Mouse (Mus musculus) frontal cortex, postnatal 25 days (tissue): ENCODE measurements around the gene Pzp.

Experiments used
- DNase-seq, 2 experiments: peaks; one replicate each; pipeline ENCODE4 v3.0.0; 2022; ENCODE audit warnings: low spot score in 2 of 2

Pzp gene

DNA sequence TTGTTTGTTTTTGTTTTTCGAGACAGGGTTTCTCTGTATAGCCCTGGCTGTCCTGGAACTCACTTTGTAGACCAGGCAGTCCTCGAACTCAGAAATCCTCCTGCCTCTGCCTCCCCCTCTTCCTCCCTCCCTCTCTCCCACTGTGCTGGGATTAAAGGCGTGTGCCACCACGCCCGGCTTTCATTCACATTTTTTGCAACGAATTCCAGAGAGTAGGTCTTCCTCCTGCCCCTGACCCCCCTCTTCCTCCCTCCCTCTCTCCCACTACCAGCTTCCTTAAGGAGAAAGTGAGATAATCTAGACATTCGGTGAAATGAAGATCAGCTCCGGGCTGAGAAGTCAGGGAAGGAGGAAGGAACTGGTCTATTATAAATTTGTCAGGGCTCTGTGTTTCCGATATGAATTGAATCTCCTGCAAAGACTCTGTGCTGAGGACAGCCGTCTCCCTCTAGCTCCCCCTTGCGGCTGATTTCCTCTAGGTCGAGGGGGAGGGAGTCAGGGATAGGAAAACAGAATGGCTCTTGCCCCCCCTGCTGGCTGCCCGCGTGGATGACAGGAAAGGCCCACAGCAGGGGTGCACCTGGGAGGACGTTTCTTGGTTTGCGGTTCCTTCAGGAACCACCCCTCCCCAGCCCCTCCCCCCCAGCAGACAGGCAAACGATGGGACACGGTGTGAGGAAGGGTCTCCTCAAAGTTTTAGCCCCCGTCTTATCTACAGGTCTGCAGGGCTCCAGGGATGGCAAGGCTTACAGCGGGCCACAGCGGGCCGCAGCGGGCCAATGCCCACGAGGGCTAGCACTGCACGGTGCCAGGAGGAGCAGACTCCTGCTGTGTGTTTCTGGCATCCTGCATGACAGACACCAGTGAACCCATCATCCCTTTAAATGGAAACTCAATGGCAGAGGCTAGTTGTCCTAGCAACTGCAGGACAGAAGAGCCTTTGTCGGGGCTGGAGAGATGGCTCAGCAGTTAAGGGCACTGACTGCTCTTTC lies 46.8 kb downstream of the Pzp start:
- DNase-seq = peak; percentile 95 to 97

DNA sequence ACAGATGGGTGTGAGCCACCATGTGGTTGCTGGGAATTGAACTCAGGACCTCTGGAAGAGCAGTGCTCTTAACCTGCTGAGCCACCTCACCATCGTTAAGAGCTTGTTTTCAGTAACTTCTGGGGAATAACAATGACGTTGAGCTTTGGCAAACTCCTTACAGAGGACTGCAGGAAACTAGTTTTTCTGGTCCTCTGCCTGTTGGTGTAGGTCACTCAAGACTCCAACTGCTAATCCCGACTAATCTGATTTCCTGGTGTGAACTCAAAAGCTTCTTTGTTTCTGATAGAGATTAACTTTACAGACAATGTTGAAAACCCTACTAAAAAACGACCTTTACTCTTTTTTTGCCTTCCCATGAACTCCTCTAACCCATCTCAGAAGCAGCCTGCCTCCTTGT lies 49.0 kb downstream of the Pzp start:
- no peak for DNase-seq

DNA sequence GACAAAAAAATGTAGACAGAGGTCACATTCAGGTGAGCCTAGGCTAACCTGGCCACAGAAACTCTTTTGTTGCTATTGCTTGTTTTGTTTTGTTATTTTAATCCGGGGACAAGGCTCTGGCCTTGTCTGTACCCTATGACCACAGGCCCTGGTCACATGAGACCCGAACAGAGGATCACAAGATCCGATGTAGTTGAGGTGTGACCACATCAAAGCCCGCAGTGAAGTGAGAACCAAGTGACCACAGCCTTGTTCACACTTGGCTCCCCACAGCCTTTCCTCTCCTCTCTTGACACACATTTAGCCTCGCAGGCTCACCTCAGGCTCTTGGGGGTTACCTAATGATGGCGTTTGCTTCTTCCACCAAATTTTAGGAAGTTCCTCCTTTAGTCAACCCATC lies 52.4 kb downstream of the Pzp start:
- DNase-seq = no peak

DNA sequence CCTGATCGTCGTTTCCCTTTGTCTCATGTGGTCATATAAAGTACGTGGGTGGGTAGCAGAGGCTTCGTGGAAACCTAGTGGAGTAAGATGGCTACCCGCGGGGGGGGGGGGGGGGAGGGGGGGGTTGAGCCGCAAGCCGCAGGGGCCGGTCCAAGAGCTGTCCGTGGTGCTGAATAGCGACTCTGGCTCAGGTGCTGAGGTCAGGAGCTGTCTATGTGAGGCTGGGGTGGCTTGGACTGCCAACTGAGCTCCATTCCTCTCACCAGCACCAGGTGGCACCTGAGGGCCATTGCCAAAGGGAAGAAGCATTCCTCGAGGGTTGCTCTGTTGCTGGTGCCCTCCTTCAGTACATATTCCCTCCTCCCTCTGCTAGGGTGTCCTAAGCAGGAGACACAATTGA lies 57.1 kb downstream of the Pzp start:
- DNase-seq = no peak

DNA sequence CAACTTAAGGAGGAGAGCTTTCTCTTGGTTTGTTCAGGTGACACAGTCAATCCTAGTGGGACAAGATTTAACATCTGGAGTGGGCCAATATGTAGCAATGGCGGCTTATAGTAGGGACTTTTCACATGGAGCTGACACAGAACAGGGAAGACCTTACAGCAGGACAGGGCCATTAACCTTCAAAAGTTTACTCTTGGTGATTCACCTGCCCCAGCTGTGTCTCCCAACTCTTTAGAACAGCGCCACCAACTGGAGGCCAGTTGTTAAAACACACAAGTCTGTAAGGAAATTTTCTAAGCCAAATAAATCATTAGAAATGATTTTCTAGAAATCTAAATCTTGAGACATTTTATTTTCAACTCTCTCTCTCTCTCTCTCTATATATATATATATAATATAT lies 59.2 kb downstream of the Pzp start:
- DNase-seq = no peak

DNA sequence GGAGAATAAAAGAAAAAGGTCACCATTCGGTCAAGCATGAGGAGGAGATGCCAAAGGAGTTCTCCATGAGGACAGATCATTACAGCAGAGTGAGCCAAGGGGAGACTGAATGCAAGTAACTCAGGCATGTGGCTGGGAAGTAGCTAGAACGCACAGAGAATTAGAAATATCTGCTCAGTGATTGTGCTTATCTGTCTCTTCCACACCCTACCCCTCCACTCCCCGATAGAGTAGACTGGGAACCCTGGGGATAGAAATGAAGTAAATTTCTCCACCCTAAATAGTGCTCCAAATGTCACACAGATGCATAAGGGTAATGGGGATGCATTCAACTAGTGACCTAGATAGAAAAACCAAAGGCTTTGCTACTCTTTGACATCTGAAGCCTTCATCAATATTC lies 60.0 kb downstream of the Pzp start:
- no peak for DNase-seq

DNA sequence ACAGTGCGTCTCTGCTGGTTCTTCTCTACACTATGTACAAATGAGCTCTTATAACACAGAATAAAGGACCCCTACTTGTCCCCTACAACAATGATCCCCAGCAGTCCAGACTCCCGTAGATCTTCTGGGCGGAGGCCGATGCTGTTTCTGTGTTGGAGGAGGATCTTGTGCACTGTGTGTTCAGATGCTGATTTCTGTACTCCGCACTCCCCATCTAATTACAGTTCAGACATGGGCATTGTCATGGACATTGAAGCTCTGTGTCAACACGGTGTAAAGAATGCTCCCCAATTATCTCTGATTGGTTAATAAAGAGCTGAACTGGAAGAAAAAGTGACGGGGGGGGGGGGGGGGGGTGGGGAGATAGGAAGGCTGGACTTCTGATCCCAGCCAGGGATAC lies 60.5 kb downstream of the Pzp start:
- DNase-seq = no peak

DNA sequence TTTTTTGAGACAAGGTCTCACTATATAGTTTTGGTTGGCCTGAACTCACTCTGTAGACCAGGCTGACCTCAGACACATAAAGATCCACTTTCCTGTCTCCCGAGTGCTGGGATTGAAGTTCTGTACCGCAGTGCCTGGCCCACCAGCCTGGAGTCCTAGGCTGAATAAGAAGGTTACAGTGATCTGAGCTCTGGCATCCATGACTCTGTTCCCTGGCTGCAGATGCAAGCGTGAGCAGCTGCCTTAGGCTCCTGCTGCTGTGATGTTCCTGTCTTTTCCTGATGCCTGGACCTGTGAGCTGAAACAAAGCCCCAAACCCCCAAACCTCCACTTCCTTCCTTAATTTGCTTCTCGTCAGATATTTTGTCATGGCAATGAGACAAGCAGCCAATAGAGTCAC lies 61.5 kb downstream of the Pzp start:
- DNase-seq = no peak

DNA sequence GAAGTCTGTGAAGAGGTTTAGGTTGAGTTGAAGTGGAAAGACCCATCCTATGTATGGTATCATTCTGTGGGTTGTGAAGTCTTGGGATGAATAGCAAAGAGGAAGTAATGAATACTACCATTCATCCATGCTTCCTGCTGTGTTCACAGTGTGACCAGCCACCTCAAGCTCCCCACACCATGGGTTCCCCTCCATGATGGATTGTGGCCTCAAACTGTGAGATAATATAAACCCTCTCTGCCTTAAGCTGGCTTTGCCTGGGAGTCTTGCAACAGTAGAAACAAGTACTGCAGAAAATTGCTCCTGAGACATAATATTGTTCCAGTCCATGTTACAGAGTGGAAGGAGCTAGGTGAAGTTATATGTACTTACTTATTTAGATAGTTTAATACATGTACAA lies 64.9 kb downstream of the Pzp start:
- no peak for DNase-seq

DNA sequence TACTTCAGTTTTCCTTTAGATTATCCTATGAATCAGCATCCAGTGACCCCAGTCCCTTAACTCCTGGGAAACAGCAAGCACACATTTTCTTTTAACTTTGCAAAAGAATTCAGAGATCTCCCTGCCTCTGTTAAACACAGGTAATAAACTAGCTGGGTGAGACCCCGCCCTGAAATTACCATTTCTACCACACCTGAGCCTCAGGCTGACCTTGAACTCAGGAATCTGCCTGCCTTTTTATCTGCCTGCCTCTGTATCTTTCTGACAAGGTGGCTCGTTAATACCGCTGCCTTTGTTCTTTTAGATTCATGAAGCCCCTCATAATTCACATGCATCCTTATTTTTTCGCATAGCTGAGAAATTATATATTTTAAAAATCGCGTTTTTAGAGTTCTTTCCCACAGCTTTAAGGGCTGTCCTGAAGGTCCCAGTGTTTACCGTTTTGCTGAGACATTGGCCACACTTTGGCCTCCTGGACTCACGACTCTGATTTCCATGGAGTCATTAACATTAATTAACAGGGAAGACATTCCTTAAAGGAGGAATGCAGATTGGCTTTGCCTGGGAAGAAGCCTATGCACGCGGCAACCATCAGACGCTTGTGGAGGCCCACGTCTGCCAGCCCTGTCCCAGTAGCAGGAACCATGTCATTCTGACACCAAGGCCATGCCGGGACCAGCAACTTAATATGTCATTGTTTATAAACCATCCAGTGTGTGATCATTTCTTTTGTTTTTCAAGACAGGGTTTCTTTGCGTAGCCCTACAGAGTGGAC lies 65.6 kb downstream of the Pzp start:
- no peak for DNase-seq

DNA sequence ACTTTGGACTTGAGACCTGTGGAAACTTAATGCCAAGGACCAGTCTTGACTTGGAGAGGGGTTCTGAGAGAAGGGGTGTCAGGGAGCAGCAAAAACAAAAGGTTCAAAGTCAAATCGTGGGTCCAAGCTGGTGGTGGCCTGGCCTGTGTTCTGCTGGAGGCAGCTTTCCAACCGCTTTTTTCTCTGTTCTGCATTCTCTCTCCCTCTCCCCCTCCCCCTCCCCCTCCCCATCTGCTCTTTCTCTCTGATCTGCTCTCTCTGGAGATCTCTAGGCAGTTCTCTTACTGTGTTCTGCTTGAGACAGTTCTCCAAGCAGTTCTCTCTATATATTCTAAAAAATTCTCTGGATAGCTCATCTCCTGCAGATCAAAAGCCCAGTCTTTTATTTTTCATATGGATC lies 66.2 kb downstream of the Pzp start:
- no peak for DNase-seq

DNA sequence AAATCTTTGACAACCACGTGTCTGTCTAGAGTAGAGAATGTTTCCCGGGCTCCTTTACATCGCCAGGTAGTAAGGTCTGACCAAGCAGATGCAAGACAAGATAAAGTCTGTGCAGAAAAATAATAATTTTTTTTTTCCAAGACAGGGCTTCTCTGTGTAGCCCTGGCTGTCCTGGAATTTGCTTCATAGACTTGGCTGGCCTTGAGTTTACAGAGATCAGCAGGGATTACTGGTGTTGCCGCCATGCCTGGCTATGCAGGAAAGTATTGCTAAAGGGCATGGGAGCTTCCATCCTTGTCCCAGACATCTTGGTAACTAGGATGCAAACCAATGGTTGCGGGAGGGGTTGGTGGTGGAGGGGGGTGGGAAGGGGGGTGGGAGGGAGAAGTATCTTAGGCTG lies 69.3 kb downstream of the Pzp start:
- no peak for DNase-seq

DNA sequence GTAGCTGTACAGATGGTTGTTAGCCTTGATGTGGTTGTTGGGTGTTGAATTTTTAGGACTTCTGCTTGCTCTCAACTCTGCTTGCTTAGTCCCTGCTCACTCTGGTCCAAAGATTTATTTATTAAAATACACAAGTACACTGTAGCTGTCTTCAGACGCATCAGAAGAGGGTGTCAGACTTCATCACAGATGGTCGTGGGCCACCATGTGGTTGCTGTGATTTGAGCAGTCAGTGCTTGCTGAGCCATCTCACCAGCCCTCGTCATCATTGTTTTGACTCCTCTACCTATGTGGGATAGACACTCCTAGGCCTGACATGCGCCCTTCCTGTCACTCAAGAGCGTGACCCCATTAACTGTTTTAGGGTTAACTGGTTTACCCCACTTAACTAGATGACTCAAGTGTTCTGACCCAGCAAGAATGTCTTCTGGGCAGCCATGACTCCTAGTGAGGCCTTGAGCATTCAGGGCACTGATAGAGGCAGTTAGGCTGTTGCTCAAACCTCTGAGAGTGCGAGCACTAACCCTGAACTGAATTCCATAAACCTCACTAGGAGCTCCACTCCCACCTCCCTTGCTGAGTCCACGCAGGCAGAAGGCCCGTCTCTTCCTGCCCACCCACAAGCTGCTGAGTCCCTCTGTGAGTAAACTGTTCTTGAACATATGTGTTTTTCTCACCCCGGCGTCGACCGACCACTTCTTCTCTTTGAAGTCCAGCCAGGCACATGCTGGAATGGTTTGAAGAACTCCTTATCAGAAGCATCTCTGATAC lies 70.5 kb downstream of the Pzp start:
- no peak for DNase-seq

DNA sequence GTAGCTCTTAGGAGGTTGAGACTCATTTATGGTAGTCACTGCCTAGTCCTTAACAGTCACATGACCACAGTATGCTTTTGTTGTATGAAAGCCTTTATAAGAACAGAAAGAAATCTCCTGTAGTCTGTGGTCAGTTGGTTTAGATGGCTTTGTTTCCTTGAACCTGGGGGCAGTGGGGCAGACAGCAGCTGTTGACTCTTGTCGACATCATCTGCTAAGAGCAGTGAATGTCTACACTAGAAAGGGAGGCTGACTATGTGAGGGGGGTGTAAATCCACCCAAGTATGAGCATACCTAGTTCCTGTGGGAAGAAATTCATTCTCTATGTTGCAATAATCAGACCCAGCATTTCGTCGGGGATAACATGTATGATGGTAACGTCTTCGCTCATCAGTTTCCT lies 79.5 kb downstream of the Pzp start:
- no peak for DNase-seq

DNA sequence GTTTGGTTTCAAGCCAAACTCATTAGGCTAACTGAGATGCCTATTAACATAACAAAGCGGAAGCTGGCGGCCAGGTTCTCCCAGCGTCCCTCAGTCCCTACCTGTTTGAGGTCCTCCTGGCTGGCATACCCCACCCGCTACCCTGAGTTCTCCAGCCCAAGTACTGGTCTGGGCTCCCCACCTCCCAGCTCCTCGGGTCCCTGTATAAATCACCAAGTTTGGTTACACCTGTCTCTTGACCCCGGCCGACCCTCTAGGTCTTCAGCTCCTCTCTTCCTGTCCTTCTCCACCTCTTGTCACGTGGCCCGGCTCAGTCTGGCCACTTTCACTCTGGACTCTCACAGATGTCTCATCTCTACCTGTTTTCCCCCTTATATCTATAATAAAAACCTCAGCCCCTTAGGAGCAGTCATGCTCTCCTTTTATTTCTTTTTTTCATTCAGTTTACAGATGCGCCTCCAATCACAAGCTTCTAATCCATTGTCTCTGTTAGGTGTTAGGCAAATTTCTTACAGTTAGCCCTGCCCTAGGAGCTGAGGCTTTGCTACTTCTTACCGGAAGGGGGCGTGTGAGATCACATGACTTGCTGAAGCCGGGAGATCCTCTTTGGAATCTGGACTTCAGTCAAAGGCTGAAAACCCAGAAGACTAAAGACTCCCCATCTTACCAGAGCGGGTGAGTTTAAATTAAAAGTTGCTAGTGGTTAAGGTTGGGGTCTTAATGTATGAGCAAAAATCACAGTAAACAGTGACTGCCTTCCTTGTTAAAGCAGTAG lies 80.6 kb downstream of the Pzp start:
- peak in 1 of 2 experiments; percentile 44 for DNase-seq

DNA sequence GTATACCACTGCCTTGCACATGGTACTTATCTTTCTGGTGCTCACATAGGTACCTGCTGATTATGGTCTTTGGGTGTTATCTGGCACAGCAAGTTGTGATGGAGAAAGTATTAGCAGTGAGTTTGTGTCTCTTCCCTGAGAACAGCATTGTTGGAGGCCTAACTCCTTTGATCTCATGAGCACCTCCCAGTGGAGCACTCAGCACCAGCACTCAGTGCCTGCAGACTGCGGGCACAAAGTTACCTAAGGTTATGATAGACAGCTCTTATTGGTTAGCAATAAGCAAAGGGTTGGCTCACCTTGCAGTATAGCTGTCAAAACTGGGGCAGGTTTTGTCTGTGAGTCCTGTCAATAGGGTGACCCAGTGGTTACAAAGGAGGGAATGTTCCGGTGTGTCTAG lies 86.3 kb downstream of the Pzp start:
- DNase-seq = no peak

DNA sequence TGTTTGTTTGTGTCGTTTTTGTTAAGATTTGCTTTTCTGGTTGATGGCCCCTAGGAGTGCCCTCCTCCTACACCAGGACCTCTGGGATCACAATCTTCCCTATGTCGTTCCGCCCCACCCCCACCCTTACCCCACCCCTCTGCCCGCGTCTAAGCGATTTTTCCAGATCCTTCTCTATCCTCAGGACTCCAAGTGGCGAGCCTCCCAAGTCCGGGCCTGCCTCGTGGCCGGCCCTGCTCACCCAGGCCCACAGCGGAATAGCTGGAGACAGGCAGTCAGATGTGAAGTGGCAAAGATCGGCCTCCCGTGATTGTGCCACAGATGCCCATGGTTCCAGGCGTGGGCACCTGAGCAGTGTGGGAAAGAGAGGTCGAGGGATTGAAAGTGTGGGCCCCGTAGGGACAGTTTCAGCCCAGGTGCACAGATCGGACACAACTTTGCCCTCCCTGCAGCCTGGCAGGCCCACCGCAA lies 87.6 kb downstream of the Pzp start:
- no peak for DNase-seq

DNA sequence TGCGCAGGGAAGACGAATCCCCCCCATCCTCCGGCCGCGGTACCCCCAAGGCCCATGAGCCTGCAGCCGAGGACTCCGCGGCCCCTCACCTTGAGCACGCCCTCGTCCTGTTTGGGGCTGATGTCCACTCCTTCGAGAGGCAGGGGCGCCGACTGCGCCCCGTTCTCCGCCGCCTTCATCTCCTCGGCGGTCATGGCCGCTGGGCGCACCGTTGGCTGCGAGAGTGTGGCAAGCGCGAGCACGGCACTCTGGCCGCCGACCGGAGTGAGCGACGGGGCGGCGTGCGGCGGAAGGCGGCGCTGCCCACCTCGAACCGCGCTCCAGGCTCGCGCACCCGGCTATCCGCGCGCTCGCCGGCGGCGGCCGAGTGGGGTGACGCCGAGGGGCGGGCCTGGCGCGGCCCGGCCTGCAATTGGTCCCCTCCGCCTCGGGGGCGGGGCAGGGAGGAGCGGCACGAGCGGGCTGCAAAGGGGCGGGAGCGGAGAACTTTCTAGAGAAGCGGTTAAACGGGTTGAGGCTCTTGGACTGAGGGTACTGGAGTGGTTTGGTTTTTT lies 88.1 kb downstream of the Pzp start, which contains the start of gene Fkbp4:
Gene Fkbp4 (minus strand): TSS at position 361 of the 554 bp plus-strand sequence.
- peak; percentile 70 to 86 for DNase-seq

DNA sequence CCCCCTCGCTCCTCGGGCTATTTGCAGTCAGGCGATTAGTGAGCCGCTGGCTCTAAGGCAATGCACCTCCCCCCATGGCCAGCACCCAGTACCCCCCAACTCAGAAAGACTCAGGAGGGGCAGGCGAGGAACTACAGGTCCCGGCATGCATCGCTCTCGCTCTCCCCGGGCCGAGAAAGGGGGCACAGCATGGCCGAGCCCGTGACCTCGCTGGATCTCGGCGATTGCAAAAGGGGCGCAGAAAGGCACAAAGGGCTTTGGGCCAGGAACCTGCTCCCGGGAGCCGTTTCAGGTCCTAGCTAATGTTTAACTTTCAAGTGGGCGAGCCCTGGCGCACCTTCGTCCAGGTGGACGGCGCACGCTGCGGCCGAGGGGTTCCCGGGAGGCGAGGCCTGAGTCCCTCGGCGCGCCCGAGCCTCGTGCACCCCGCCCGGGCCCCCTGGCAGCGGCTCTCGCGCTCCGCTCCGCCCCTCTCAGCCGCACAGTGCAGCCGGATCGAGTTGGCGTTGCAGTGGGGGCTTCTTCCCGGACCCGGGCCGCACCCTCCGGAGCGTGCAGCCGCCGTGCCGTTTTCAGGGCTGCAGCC lies 88.7 kb downstream of the Pzp start:
- DNase-seq = no peak

DNA sequence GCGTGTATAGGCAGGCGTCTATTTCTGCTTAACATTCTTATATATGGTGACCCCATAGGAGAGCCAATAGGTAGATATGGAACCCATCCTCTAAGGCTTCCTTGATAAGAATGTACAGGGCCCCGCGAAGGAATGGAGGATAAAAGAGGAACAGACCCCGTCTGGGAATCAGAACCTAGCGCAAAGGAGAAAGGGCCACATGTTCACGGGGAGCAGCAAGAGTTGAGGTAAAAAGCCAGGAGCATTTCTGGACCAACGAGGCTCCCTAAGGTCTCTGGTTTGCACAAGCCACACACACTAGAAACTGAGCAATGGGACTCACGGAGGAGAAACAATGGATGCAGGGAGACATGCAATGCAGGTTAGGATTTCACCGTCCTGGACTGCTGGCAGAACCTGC lies 89.2 kb downstream of the Pzp start:
- no peak for DNase-seq
